Comparison of ENCODE assay signal across 19 mouse cellular contexts in genomic region chr17:8498655-8499054, GRCm38 (mm10). TPM values are rescaled to one million over a fixed set of nuclear protein-coding genes. Genes with fewer than 3 reads are reported as not detected.
"Had no signal": no experiment of that assay in that cellular context is flagged by ENCODE, and none has a peak within 500 bp of the region (broad histone marks: within the 10 kb centered on the region; RNA-seq: fewer than 3 reads in every experiment).

No protein-coding gene starts in this region.

- DNase-seq: lung, adult 2 months; lung, postnatal 14 days; lung, postnatal 36 days; right cerebral cortex, postnatal 14 days; thymus, postnatal 14 days; thymus, postnatal 36 days had no signal

- H3K9me3 ChIP-seq: lung, embryonic 15.5 days; midbrain, embryonic 13.5 days; midbrain, embryonic 15.5 days; neural tube, embryonic 12.5 days; stomach, embryonic 15.5 days had no signal

- ATAC-seq: lung, postnatal 0 days; midbrain, embryonic 13.5 days; midbrain, embryonic 15.5 days had no signal

- H3K27ac ChIP-seq: liver, embryonic 14.5 days; lung, embryonic 15.5 days; macrophage; midbrain, embryonic 13.5 days; midbrain, embryonic 15.5 days; neural tube, embryonic 12.5 days; stomach, embryonic 15.5 days; stomach, postnatal 0 days had no signal

- H3K36me3 ChIP-seq: lung, embryonic 15.5 days; midbrain, embryonic 13.5 days; midbrain, embryonic 15.5 days; neural tube, embryonic 12.5 days; stomach, embryonic 15.5 days had no signal

- H3K9ac ChIP-seq: liver, embryonic 14.5 days; lung, embryonic 15.5 days; midbrain, embryonic 13.5 days; midbrain, embryonic 15.5 days; neural tube, embryonic 12.5 days; stomach, embryonic 15.5 days had no signal

- H3K4me3 ChIP-seq: lung, embryonic 15.5 days; megakaryocyte, embryonic 14.5 days; midbrain, embryonic 13.5 days; midbrain, embryonic 15.5 days; neural tube, embryonic 12.5 days; stomach, embryonic 15.5 days had no signal

- H3K4me2 ChIP-seq: lung, embryonic 15.5 days; midbrain, embryonic 11.5 days; midbrain, embryonic 13.5 days; midbrain, embryonic 15.5 days; neural tube, embryonic 12.5 days; stomach, embryonic 15.5 days had no signal

- H3K27me3 ChIP-seq: midbrain, embryonic 15.5 days; neural tube, embryonic 12.5 days; stomach, embryonic 15.5 days had no signal

- H3K4me1 ChIP-seq: midbrain, embryonic 13.5 days; midbrain, embryonic 15.5 days; neural tube, embryonic 12.5 days; stomach, embryonic 15.5 days had no signal

RNA-seq across cellular contexts. Expression of gene Pde10a, which starts 26.5 kb away (rescaled TPM):
- total RNA-seq: monocyte, adult 5-6 weeks; neutrophil, adult 5-6 weeks had no signal
